Mouse (Mus musculus) left cerebral cortex, adult 2 months (tissue): ENCODE measurements at regions not wholly inside any gene's neighbourhood (a gene's known extent, or its start where the extent isn't known, plus 50 kb on each side); places are given as distances from the start of the nearest gene placed in this dataset.
A peak's percentile ranks its signal among the peaks of the same experiment; 100 is the strongest.

ENCODE experiments used
- DNase-seq, 2 experiments: peaks; one replicate each; pipeline ENCODE4 v3.0.0; 2021 to 2022; ENCODE audit warnings: low spot score in 2 of 2, mixed read lengths in 1 of 2; ENCODE audit errors: extremely low spot score in 1 of 2
- H3K27ac ChIP-seq: fragments of 200-600 bp; 2 replicates; pipeline ENCODE4 v1.8.1; 2022
- H3K4me3 ChIP-seq: fragments of 200-600 bp; 2 replicates; pipeline ENCODE4 v1.8.1; 2022
- CTCF ChIP-seq: fragments of 200-600 bp; IDR thresholded peaks from 2 replicates; pipeline ENCODE4 v1.8.1; 2022; ENCODE audit warnings: antibody characterized with exemption, mild to moderate bottlenecking, moderate library complexity
- intact Hi-C: fragments of 180-260 bp; cut with DNase I; formaldehyde crosslinking; loops from one replicate; pipeline ENCODE4 v1.15.1; 2025

GRCm38 (mm10) chr4:83966898-83967297 lies 441.6 kb downstream of the Ccdc171 start:
- intact Hi-C loops: no loop called here
- no peak for TF ChIP-seq CTCF
- H3K27ac ChIP-seq: no peak overlapping the region
- H3K4me3 ChIP-seq: no peak overlapping the region
- DNase-seq: peak in 1 of 2 experiments; percentile 31

DNA sequence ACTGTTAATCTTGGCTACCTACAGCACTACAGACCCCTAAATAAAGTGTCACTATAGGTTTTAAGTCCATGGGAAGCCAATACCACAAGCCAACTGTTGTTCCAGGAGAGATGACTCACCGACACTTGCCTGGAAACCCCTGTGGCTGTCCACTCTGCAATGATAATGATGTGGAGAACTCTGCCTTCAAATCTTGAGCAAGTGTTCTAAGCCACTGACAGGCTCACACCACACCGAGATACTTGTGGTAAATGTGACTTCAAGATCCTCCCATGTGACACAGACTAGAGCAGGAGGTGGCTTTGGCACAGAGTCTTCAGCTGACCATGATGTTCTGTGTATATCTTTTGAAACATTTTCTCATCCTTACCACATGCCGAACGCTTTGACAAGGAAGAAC lies 447.8 kb downstream of the Ccdc171 start:
- TF ChIP-seq CTCF: no peak
- H3K4me3 ChIP-seq: no peak overlapping the region
- intact Hi-C loops: no loop called here
- no peak for DNase-seq
- H3K27ac ChIP-seq: no peak overlapping the region

GRCm38 (mm10) chr4:83974214-83975012 lies 449.1 kb downstream of the Ccdc171 start:
- H3K27ac ChIP-seq: no peak overlapping the region
- intact Hi-C loops: no loop called here
- no peak for DNase-seq
- H3K4me3 ChIP-seq: no peak overlapping the region
- no peak for TF ChIP-seq CTCF

DNA sequence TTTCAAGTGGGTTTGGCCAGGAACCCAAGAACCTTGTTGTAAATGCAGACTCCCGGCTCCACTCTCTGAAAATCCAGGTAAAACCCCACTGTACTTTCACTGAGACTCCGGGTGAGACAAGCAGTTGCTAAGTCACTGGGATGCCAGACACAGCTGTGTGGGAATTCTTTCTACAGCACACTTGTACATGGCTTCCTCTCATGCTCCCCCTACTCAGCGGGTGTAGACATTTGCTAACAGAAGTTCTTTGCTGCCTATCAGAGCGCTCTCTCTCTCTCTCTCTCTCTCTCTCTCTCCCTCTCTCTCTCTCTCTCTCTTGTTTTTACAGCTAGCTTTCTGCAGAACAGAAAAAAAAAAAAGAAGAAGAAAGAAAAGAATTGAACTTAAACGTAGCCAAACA lies 450.2 kb downstream of the Ccdc171 start:
- DNase-seq: no peak
- no peak for TF ChIP-seq CTCF
- H3K27ac ChIP-seq: no peak overlapping the region
- intact Hi-C loops: no loop called here
- no peak overlapping the region for H3K4me3 ChIP-seq

GRCm38 (mm10) chr4:83976067-83976466 lies 450.7 kb downstream of the Ccdc171 start:
- DNase-seq: no peak
- TF ChIP-seq CTCF: no peak
- Histone ChIP-seq H3K4me3 (no peak overlapping the region), H3K27ac (no peak overlapping the region)
- intact Hi-C loops: no loop called here

DNA sequence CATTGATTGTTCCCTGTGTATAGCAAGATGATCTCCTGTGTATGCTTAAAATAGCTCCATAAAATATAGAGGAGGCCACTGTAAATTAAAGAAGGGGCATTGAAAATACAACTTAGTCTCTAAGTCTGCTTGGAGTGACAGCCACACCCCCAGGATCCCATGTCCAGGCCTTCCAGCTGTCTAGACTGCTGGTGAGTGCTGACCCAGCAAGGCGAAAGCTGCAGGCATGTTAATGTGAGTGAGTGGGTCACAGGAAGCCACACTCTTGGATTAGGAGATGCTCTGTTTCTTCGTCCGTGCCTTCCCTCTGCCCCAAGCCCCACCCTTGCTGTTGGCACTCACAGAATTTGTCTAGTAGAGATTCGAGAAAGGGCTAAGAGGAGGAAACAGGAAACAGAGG lies 453.7 kb downstream of the Ccdc171 start:
- no peak for TF ChIP-seq CTCF
- H3K27ac ChIP-seq: no peak overlapping the region
- intact Hi-C loops: no loop called here
- H3K4me3 ChIP-seq: no peak overlapping the region
- DNase-seq: no peak

DNA sequence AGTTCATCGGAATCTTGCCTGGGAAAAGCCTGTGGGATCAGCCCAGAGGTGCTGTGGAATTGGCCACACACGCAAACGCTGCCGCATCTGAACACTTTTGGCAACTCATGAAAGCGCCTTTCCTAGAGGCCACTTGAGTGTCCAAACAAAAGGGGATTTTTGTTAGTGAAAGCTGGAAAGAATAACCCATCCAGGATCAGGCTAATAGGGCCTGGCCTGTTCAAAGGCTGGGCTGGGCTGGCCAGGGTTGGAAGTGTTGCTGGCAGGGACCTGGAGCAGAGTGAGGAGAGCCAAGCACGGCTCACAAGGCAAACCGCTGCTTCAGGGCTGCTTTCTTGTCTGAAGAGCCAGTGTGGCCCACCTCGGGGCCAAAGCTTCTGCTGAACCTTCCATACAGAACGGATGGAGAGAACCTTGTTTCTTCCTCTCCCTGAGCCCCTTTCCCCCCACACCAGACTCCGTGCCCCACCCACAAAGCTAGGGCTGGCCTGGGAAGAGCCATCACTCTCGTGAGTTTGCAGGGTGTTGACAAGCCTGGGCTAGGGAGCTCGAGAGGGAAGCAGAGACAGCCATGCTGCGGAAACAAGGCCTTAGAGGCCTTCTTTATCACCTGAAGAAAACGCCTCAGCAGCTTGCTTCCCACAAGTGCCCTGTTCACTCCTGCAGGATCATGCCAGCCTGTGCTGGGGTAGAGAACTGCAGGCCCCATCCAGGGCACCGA lies 459.5 kb downstream of the Ccdc171 start:
- no peak overlapping the region for H3K27ac ChIP-seq
- peak in 1 of 2 experiments; percentile 16 for DNase-seq
- no peak overlapping the region for H3K4me3 ChIP-seq
- intact Hi-C loops: no loop called here
- no peak for TF ChIP-seq CTCF

GRCm38 (mm10) chr4:83985451-83985850 lies 460.1 kb downstream of the Ccdc171 start:
- intact Hi-C loops: no loop called here
- H3K4me3 ChIP-seq: no peak overlapping the region
- no peak overlapping the region for H3K27ac ChIP-seq
- no peak for TF ChIP-seq CTCF
- DNase-seq: no peak

DNA sequence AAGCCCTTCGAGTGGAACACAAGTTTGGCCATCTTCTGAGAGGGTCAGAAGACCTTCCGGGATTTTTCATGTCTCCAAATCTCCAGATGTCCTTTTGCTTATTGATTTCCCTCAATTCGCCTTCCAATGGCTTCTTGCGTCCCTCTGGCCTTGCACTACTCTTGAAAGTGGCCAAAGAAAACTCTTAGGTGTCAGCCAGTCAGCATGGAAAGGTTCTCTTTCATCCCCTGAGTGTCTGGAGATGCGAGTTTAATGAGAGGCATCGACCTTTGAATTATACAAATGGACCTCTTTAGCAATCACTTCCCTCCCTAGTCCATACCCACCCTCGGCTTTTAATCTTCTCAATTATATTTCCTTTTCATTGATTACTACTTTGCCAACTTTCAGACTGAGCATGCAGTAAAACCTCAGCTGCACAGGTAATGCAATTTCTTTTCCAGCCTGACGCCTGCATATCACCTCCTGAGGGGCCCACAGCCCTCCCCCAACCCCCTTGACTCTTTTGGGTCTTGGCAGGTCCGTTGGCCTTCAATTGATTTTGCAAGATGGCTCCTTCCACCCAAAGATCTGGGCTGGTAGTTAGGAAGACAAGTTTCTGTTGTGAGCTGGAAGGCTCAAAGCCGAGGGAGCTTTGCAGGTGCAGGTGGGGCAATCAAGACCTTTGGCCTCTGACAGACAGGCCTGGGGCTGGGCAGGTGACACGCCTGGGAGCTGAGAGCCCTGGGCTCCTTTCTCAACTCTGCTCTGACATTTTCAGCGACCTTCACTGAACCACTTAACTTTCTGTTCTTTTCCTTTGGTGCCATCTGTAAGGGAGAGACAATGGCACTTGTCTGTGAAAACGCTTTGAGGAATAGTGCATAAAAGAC lies 461.8 kb downstream of the Ccdc171 start:
- no peak for DNase-seq
- no peak overlapping the region for H3K4me3 ChIP-seq
- intact Hi-C loops: no loop called here
- H3K27ac ChIP-seq: no peak overlapping the region
- no peak for TF ChIP-seq CTCF

DNA sequence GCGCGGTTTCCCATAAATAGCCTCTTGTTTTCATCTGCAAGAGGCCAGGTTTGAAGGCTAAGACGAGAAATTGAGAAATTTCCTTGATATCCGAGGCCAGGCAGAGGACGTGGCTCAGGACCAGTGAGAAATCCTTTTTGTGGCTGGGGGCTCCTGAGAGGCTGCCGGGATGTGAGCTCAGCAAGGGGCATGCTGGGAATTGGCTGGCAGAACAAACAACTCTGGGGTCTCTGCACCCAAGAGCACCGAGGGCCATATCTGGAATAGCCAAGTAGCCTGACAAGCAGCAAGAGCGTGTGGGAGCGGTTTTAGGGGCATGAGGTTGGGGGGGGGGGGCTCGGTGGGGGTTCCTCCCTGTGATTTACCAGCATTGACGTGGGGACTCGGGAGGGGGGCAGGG lies 462.5 kb downstream of the Ccdc171 start:
- no peak for DNase-seq
- Histone ChIP-seq H3K27ac (no peak overlapping the region), H3K4me3 (no peak overlapping the region)
- intact Hi-C loops: no loop called here
- no peak for TF ChIP-seq CTCF

GRCm38 (mm10) chr4:83988314-83988713 lies 463.0 kb downstream of the Ccdc171 start:
- TF ChIP-seq CTCF: no peak
- intact Hi-C loops: no loop called here
- Histone ChIP-seq H3K4me3 (no peak overlapping the region), H3K27ac (no peak overlapping the region)
- DNase-seq: no peak
